Mouse (Mus musculus) WW6 (cell line): ENCODE results near the gene Scfd2.

Source experiments
- DNase-seq: peaks from one replicate; pipeline ENCODE4 v3.0.0-alpha.2; 2013; ENCODE audit warnings: low read depth, low spot score

Gene Scfd2

DNA sequence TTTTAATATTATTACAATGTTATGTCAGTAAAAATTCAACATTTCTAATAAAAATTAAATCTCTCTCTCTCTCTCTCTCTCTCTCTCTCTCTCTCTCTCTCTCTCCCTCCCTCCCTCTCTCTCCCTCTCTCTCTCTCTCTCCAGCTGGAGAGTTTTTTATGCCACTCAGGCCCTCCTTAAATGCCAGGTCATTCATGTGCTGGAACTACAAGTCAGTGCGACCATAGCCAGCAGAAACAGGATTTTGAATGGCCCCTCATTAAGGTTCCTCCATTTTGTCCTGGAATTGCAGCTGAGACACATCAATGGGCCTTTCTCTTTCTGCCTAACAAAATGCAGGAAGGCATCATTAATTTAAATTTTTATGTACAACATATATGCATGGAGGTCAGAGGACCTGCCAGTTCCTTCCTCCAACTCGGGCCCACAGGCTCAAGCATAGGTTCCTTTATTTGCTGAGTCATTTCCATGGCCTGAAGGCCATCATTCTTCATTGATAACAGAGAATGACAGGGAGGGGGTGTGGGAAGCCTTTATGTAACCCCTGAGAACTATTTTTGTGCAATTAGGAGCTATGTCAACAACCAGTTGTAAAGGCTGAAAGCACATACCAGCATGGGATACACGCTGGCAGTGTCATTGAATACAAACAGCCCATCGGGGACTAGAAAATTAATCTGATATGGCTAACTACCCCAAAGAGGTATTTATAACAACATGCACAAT is 165.4 kb downstream of the Scfd2 start:
- no peak for DNase-seq

DNA sequence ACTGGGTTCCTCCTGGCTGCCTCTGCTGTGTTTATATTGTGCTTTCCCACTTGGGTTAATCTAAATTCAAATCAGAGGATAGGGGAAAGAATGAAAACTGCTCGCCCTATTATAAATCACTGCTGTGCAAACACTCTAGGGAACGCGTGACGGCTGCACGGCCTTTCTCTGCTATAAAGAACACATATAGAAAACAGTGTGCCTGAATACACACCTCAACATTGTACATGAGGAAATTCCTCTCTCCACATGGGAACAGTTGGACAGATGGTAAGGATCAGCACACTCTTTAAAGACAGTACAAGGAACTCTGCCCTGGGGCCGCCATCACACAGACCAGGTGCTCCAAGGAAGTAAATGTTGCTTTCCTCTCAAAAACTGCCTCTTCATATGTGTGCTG is 166.2 kb downstream of the Scfd2 start:
- DNase-seq, result no peak

DNA sequence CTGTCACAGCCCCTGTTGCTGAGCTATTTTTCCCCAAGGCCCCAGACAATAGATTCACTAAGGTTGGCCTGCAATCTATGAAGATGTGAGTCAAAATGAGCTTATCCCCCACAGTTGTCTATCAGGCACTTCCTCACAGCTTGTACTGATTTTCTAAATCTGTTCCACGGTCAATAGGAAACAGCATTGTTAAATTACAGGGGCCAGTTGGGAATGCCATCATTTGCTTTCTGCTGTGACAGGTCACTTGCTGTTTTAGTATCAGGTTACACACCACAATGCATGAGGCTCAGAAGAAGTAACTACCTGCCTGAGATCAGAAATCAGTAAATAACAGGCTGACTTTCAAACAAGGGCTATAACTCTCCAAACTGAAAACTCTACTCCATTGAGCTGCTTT is 168.3 kb downstream of the Scfd2 start:
- DNase-seq, result no peak

DNA sequence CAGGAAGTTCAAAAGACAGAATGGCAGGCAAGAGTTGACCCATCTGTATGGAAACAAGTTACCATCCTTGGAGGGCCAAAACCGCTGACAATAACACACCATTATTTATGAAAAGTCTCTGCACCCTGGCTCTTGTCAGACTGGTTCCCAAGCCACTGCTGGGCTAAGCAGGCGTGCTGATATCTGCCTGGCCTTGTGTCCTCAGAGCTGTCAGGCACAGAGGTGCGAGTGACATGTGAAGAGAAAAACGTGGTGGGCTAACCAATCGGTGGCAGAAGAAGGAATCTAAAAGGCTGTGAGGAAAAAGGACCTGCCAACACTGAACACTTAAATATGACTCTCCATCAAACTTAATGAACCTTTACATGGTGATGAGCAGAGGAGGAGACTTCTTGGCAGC is 170.0 kb downstream of the Scfd2 start:
- DNase-seq, result no peak

DNA sequence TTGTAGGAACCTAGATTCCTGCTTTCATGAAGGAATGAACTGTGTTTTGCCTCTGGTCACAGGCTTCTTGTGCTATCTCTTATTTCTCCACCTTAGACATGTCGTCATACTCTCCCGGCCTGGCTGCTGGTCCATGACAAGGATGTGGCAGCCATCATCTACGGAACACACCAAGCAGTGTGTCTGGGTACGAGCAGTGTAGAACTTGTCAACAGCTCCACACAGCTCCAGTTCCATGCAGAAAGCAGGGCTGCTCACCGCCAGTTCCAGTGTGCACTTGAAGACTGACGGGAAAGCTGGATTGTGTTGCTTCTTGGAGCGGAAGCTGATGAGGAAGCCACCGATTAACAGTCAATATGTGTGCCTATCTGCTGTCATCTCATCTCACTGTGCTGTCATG is 173.5 kb downstream of the Scfd2 start:
- no peak for DNase-seq

DNA sequence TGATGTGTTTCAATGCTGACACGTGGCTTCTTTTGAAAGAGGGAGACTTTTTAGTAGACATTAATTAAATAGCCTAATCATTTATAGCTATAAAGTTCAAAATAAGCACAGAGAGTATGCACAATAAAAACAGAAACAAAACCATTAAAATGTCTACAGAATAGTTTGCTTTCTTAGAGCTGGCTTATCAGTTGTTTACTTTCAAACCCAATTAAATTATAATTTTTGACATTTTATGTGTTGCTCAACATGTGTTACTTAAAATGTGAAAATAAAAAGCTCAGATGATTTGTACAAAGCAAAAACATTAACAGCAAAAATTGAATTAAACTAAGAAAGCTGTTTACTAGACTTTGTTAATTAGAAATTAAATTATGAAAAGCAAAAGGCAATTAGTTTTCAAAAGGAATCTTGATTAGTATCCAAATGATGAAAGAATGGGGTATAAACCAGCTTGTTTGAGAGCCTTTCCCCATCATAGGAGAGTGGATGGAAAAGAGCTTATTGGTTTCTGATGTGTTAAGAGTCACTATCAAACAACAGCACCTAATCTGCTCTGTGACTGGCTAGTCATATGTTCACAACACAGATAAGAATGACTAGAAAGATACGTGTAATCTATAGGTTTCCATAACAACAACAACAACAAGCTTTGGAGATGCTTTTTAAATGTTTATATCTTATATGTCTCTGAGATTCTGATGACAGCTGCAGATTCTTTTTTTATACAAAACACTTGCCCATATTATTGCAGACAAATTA is 176.0 kb downstream of the Scfd2 start:
- no peak for DNase-seq

DNA sequence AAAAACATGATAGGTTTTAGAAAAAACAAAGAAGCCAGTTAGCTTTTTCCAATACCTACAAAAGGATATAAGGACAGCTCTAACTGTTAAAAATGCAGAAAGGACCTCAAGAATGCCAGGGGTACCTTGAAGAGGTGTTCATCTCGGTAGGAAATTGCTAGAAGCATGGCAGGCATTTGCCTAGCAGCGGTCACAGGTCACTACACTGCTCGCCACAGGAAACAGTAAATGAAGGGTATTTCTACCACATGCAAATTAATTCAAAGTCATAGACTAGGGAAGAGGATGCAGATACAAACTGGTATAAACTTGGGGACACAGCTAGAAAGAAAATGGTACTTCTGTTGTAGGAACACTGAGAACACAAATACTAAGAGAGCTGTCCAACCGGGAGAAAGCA is 180.7 kb downstream of the Scfd2 start:
- DNase-seq, result no peak

DNA sequence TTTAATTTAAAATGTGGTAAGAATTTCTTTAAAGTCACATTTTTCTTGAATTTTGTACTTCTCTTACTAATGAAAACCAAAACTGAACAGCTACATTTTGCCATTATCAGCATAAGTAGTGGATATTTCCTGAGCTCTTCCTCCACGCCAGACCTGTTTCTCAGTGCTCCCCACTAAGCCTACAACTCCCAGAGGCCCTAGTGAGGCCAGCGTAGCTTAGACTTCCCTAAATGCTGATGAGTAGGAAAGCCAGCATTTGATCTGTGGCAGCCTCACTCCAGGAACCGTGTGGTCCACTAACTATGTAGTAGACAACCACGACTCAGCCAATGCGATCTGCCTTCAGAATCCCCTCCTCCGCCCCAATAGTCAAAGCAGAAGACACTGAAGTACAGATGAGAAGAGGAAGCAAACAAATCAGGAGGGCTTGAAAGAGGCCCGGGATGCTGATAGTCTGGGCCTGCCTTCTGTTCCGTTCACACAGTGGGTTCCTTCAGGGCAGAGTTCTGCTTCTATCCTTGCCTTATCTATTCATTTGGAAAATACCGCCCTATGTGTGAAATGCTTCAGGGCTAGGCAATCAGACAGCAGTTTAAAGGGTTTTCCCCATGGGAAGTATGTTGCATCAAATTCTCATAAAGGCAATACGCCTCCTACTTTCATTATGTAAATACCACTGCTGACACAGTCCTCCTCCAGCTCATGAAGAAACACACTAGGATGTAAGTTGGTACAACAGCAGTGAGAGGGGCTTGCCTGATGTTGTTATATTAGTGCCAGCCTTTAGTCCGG is 183.3 kb downstream of the Scfd2 start:
- DNase-seq, result no peak

DNA sequence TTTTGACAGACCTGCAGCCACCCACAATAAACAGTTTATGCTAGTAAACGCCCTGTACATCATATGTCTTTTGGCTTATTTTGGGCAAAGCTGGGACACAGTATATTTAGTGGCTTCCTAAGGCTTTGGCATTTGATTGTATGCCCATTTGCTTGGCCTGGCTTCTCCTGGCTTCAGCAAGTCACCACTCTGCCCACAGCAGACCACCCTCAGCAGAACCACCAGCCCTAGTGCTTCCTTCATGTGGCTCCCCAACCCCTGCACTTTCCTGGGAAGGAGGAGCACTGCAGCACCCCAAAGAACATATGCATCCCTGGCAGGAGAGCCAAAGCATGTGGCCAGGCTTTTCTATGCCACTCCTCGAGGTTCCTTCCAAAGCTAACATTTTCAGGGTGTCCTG is 188.5 kb downstream of the Scfd2 start:
- no peak for DNase-seq

DNA sequence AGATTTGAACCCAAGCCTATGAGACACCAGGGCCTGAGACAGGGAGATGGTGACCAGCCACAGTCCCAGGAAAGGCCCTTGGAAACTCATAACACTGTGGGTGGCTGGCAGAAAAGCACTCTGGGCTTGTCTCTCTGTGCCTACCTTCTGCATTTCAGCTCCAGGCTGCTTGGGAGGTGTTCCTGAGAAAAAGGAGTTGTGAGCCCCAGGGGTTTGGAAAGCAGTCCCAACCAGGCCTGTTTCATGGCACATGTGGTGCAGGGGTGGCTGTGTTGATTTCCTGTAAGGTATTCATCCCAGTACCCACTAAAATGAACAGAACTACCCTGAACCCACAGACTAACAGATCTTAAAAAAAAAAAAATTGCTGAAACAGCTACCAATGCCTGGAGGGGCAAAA is 189.0 kb downstream of the Scfd2 start:
- no peak for DNase-seq

DNA sequence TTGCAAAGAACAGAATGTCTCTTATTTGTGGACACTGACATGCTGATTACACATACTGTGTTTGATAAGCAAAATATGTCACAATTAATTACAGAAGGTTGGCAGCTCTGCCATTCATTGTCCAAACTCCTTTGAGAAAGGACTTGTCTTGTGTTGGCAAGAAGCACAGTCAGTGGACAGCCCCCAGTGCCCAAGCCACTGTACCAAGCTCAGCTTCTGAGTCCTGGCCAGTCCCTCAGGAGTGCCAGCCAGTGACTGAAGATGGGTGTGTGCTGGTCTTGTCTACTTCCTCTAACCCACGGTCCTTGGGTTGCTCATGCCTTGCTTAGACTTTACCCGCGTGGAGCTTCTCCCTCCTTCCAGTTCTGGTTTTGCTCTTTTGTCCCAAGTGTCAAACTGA is 194.1 kb downstream of the Scfd2 start:
- DNase-seq, result no peak

DNA sequence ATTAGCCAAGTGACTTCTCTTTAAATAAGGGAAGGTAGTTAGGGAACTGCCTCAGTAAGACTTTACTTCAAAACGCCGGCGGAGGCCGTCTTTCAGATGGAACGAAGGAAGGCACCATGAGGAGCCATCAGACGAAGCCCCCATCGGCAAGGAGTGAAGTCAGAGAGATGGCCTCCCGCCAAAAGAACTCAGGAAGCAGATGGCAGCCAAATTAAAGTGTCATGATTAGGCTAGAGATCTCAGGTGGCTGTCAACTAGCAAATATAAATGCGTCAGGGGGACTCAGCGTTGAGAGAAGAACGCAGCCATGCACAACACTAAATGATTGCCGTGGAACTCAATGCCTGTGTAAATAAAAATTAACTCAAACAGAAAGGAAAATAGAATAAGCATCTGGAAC is 194.8 kb downstream of the Scfd2 start:
- DNase-seq, result no peak

DNA sequence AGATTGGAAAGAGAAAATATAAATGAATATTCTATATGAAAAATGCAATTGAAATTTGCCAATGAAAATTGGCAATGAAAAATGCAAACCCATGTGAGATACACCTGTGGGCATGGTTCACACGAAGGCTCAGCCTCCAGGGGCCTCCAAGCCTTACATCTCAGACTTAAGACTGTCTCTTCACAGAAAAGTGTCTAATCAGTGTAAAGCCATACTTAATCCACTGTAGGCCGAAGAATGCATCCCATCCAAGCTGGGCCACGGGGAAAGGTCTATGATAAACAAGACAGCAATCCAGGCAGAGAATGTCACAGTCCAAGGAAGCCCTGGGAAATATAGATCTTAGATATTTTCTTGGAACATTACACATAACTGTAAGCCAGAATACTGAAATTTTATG is 198.3 kb downstream of the Scfd2 start:
- no peak for DNase-seq

DNA sequence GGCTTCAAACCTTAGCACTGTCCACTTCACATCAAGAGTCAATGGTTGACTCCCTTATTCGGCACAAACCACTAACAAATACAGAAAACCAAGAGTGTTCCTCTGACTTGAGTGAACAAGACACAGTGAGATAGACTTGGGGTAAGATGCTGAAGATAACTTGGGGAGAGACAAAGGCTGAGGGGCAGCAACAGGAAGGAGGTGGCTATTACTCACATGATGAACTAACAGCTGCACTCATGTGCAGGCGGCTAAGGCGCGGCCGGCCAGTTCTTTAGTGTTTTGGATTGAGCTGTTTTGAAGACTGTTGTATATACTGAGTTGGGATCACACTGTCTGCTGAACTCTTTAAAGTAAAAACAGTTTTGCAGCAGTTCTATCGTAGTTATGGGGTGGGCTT is 205.3 kb downstream of the Scfd2 start:
- DNase-seq, result no peak

DNA sequence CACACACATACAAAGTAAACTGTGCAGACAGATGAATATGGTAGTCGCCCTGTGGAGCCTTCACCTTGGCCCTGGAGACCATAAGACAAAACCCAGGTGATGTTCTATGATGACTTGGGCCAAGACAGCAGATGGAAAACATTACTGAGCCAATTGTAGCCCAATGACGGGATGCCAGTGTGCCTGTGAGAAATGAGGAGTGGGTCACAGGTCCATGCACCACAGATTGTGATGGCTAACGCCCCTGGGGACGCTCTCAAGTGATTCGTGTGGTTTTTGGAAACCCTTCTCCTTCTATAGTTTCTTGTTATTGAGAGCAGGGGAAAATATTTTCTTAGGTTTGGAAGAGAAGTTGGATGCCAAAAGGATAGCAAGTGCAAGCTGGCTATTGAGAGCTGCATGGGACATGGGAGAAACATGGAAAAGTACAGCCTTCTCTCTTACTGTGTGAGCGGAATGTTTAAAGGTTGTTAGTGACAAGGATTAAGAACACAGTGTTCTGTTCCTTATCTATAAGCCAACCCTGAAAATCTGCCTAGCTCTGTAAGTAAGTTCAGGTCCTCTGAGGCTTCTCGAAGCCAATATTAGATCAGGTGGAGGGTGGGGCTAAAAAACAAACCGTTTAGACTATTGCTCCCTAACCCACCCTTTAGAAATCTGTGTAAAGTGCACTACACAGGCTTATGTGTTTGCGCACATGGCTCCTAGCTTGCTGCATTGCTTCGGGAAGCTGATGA is 210.4 kb downstream of the Scfd2 start:
- DNase-seq, result no peak

DNA sequence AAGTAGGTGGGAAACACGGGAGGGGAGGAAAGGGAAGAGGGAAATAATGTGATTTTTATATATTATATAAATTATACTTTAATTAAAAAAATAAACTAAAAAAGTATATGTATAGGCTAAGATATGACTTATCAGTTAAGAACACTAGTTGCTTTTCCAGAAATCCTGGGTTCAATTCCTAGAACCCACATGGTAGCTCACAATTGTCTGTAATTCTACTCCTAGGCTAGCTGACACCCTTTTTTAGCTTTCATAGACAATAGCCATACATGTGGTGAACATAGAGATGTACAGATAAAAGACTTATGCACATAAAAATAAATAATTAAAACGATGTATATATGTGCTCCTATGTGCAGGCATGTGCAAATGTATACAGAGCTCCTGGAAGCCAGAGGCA is 212.0 kb downstream of the Scfd2 start:
- no peak for DNase-seq

DNA sequence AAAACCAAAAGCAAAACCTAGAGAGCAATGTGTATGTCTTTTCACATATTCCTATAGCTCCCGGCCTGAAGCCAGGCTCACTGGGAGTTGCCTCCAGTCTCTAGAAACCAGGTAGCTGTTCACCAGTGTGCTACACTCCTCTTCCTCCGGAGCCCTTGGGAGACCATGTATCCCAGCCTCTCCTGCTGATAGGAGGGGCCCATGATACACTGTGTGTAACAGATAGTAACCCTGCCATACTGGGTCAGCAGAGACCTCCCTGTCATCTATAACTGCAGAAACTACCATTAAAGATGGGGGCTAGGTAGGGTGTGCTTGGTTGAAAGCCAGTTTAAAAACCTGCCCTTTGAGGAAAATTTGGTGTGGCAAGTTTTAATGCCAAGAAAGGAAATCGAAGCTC is 214.4 kb downstream of the Scfd2 start:
- DNase-seq, result no peak

DNA sequence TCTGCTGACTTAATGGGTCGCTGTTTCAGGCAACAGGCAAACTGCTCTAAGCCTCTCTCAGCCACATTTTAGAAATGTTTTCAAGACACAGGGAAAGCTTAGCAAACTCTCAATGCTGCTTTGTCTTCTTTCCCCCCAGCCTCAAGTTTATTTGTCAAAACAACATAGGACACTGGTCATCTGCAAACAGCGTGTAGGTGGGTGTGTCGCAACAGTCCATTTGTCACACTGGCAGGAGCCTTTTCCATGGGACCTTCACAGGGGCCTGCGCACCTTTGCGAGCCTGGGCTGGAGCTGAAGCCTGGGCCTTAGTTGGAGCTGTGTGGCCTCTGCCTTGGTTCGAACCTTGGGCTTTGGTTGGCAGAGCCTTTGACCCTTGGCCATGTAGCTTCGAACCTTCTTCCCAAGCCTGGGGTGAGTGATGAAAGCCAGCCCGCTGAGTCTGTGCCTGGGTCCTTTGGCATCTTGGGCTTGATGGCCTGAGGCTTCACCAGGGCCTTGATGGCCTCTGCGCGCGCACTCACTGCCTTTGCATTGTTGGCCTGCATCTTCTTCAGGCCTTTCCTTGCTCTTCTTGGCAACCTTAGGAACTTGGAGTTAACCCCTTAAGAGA is 215.1 kb downstream of the Scfd2 start:
- DNase-seq, result no peak

DNA sequence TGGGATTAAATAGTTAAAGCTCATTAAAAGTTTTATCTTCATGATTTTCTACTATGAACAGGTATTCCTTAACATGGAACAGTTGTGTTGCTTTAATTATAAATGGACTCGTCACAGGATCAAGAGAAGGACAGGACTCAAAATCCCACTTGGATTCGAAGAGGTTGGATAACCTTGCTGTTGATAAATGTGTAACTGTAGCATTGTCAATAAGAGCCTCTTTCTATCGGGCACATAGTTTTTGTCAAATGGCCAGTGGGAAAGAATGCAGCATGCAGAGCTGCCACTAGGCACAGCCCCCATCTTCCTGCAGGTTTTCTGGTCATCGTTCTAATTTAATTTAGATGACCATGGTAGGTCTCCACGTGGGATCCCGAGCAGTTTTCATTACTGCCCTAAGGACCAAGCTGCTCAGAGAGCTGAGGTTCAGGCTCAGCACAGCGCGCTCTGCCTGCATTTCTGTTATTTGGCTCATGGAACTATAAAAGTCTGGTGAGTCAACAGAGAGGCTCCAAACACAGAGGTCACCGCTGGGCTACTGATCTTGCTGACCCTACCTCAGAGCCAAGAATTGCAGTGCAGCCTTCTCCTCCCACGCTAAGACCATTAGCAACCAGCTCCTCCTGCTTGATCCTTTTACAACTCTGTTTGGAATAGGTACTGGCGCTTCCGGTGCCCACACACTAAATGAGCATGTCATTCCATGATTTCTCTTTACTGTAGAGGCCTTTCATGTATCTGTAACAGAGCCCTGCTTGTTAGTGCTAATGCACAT is 215.9 kb downstream of the Scfd2 start:
- DNase-seq, result no peak

DNA sequence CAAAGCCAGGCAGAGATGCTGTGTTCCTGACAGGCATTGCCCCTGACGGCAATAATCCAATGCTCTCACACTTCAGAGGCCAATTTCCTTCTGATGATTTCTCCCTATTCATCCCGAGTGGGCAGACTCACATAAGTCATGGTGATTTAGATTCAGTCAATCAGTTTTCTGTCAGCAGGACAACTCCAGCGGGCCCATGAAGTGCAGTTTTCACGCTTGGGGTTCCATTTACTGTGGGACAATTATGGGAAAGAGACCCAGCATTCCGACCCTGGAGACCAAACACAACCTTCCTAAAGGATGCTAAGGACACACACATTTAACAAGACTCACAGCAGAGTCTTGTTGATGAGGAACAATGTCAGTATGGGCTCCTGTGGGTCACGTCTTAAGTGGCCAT is 217.1 kb downstream of the Scfd2 start:
- no peak for DNase-seq

DNA sequence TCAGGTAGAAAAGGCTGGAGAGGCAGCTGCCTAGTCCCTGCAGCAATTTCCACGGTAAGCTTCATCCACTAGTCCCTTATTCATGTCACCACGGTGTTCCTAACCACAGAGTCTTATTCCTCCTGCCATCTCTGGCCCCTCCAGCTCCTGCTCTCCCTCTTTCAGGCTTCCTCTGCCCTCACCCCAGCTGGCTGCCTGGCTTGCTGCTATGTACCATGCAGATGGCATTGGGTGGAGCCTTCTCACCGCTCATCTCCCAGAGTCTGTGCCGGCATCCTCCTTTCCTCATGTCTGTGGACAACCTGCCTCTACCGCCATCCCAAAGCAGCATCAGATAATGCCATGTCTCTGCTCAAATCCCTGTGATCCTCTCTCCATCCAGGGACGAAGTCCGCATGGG is 218.0 kb downstream of the Scfd2 start:
- DNase-seq, result no peak
